Mouse (Mus musculus) cerebellum, adult 2 months (tissue): ENCODE results near the gene Clps. TPM values are rescaled to one million over a fixed set of nuclear protein-coding genes. Genes with fewer than 3 reads are reported as not detected.

Source experiments
- DNase-seq, 2 experiments: peaks; one replicate each; pipeline ENCODE4 v3.0.0; 2021
- H3K27ac ChIP-seq: fragments of 200-500 bp; 2 replicates; pipeline ENCODE4 v1.5.1; 2012; ENCODE audit warnings: low read length, control low read depth, inconsistent platforms; ENCODE audit not compliant: insufficient read depth
- H3K27me3 ChIP-seq: fragments of 200-500 bp; 2 replicates; pipeline ENCODE4 v1.6.1; 2012; ENCODE audit warnings: inconsistent platforms, mild to moderate bottlenecking, low read length, moderate library complexity; ENCODE audit not compliant: control insufficient read depth, insufficient read depth
- H3K4me1 ChIP-seq: fragments of 200-500 bp; 2 replicates; pipeline ENCODE4 v1.6.1; 2011; ENCODE audit warnings: low read length; ENCODE audit not compliant: control insufficient read depth, insufficient read depth
- H3K4me3 ChIP-seq: fragments of 200-500 bp; replicated peaks from 2 replicates; pipeline ENCODE3; 2011; ENCODE audit warnings: mild to moderate bottlenecking, low read depth, low read length, control low read depth; ENCODE audit not compliant: insufficient read depth
- CTCF ChIP-seq: fragments of 200-500 bp; IDR thresholded peaks from 2 replicates; pipeline ENCODE4 v1.5.1; 2011; ENCODE audit warnings: low read depth, mild to moderate bottlenecking, control low read depth, low read length, moderate library complexity, borderline replicate concordance; ENCODE audit not compliant: insufficient read depth
- POLR2A ChIP-seq: fragments of 200-500 bp; IDR thresholded peaks from 2 replicates; pipeline ENCODE4 v1.6.1; 2011; ENCODE audit warnings: low read length, control low read depth, borderline replicate concordance; ENCODE audit not compliant: insufficient read depth
- WGBS: fragments of 180-500 bp; shearing (Covaris S2); methylation state at CpG from one replicate; pipeline ENCODE4 v1.1.7; 2018; 5-methylcytosine and 5-hydroxymethylcytosine counted together
- polyA plus RNA-seq: library from polyadenylated mRNA; depleted of rRNA; stranded (reverse); fragments of >200 nt; gene quantifications from 2 replicates; pipeline ENCODE4 v1.2.3, GENCODE M21; 2012

Clps gene
- polyA plus RNA-seq, 1 experiment = 0.28 TPM

DNA sequence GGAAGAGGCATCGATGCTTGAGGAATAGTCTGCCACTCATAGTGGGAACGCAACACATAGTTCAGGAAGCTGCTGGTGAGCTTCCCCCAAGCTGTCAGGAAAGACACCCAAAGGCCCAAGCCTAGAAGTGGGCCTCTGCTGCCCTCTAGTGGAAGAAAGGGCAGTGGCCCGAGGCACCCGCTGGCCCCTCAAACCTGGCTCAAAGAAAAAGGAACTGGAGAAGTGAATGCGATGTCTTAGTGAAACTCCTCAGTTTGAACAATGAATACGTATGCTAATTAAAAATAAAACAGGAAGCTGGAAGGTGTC is 32.6 kb downstream of the Clps start:
- peak; percentile 94 for TF ChIP-seq CTCF
- no peak for TF ChIP-seq POLR2A
- H3K27me3 ChIP-seq = no peaks in the 10 kb centered on the region
- DNase-seq = peak; percentile 77 to 85
- no peak overlapping the region for H3K27ac ChIP-seq
- 6% methylated on average over 6 of the region's 6 CpGs for WGBS
- H3K4me1 ChIP-seq = 0 out of 2 replicates have a peak, but pooled peaks cover 2% of the 10 kb centered on the region
- no peak overlapping the region for H3K4me3 ChIP-seq

DNA sequence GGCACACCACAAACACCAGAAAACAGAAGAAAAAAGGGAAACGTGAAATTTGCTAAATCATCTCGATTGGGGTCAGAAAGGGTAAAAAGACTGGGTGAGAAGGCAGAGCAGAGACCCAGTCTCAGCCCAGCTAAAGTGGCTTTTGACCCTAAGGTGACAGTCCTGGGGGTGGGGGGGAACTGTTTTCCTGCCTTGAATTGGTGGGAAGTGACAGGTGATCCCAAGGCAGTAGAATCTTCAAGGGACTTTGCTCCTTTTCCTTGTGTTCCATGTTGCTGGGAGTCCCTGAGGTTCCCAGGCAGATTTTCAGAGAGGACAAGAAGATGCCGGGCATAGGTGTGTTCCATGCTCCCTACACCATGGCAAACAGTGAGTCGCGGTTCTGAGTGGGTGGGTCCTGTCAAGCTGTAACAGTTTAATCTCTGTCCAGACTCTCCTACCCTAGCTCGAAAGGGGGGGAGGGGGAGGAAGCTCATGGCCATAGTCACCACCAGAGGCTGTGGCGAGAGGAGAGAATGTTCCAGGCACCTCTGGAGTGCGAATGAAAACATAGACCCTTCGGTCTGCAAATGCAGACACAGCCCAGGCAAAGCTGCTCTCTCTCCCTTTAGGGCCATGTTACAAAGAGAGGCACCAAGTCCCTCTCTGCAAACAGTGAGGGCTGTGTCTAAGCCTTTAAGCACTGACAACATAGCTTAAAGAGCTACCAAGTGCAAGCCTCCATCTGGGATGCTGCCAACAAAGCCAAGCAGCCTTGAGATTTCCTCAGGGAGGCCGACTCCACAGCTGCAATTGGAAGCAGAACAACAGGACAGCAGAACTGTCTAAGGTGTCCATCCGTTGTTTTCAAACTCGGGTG is 33.2 kb downstream of the Clps start:
- no peak for TF ChIP-seq POLR2A
- Histone ChIP-seq H3K27ac (no peak overlapping the region), H3K4me1 (0 out of 2 replicates have a peak, but pooled peaks cover 2% of the 10 kb centered on the region), H3K27me3 (no peaks in the 10 kb centered on the region), H3K4me3 (no peak overlapping the region)
- DNase-seq = no peak
- WGBS = 46% methylated on average over 12 of the region's 12 CpGs

DNA sequence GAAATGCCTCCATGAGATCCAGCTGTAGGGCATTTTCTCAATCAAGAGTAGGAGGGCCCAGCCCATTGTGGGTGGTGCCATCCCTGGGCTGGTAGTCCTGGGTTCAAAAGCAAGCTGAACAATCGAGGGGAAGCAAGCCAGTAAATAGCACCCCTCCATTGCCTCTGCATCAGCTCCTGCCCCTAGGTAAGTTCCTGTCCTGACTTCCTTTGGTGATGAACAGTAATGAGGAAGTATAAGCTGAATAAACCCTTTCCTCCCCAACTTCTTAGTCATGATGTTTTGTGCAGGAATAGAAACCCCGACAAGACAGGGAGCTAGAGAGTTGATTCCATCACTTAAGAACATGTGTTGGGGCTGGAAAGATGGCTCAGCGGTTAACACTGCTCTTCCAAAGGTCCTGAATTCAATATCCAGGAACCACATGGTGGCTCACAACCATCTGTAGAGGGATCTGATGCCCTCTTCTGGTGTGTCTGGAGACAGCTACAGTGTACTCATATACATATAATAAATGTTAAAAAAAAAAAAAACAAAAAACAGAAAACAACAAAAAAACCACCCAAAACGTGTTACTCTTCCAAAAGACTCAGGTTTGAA is 35.6 kb downstream of the Clps start:
- TF ChIP-seq CTCF = no peak
- TF ChIP-seq POLR2A = no peak
- no peak overlapping the region for H3K4me3 ChIP-seq
- DNase-seq = no peak
- 74% methylated on average over 4 of the region's 4 CpGs for WGBS
- no peaks in the 10 kb centered on the region for H3K27me3 ChIP-seq
- peaks cover 5% of the 10 kb centered on the region; the same call in 1 of the 2 replicates for H3K4me1 ChIP-seq
- no peak overlapping the region for H3K27ac ChIP-seq

DNA sequence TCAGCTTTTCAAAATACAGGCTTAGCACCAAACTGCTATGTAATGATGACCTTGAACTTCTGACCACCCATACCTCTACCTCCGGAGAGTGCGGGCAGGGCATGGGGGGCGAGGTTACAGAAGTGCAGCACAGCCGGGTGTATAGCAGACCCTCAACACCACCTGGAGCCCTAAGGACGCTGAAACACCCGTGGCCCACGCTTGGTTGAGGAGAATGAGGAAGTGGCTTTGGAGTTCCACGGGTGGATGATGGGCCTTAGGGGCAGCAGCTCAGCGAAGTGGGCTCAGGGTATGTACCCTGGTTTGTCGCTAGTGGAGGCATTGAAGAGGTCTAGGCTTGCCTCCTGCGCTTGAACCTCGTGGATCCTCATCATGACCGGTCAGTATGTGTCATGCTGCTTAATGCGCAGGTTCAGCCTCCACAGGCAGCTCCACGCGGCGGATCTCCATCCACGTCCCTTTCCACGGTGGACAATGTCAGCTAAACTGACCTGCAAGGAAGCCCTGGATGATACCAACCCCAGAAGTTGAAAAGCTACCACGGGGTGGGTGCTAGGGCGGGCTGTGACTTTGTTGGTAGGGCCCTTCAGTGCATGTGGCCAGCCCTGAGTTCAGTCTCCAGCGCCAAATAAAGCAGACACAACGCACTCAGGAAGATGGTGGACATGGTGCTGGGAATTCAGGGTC is 36.4 kb downstream of the Clps start:
- H3K27ac ChIP-seq = no peak overlapping the region
- H3K4me3 ChIP-seq = no peak overlapping the region
- no peak for TF ChIP-seq CTCF
- no peak for TF ChIP-seq POLR2A
- no peaks in the 10 kb centered on the region for H3K27me3 ChIP-seq
- H3K4me1 ChIP-seq = peaks cover 5% of the 10 kb centered on the region; the same call in 1 of the 2 replicates
- DNase-seq = no peak
- 93% methylated on average over 23 of the region's 23 CpGs for WGBS

DNA sequence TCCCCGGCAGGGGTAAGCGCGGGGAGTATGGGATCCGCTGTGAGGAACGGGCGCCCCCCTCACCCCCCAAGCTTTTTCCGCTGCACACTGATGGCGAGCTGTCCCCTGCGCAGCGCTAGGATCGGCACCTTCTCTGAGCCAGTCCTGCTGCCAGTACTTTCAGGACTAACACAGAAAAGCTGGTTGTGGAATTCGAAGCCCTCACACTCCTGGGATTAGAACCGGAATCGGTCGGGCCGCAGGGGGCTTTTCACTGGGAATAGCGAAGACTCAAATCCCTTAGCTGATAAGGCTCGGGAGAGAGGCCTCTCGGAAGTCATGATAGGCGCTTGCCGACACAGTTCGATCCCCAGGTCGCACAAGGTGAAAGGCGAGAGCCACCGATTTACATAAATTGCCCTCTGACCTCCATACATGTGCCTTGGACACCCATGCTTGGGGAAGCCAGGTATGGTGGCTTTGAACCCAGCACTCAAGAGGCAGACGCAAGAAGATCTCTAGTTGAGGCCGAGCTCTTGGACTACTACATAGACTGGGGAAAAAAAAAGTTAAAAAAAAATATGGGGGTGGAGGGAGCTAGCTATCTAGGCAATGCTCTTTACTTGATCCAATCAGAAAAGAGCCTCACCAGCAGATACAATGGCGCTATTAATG is 37.1 kb downstream of the Clps start:
- TF ChIP-seq CTCF (no peak), POLR2A (no peak)
- WGBS = 20% methylated on average over 28 of the region's 28 CpGs

DNA sequence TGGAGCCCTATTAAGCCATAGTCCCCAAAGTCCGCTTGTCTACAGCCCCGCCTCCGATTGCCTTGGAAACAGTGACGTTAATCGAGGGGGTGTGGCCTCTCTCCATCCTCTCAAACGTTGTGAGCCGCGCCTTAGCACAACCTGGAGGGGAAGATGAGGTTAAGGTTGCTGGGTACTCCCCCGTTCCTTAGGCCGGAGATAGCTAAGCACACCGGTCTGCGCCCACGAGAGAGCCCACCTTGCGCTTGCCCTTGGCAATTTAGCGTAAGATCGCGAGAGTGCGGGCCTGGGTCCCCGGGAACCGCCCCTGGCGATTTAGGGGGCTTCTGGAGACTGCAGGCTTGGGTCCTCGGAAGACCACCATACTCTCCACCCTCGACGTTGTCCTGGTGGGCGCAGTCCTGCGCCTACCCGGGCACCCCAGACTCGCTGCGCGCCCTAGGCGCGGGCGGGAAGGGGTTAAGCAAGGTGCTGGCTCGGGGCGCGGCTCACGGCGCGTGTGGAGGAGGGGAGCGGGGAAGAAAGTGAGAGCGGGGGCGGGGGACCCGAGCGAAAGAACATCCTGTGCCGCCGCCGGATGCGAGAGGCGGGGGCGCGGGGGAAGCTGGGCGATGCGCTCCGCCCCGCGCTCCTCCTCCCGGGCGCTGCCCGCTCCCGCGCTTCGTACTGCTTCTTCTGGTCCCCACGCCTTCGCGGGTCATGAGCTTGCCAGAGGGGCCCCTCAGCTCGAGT is 37.8 kb downstream of the Clps start:
- peak overlapping the region; percentile 93 for H3K27ac ChIP-seq
- WGBS = under 1% methylated on average over 66 of the region's 66 CpGs
- no peaks in the 10 kb centered on the region for H3K27me3 ChIP-seq
- peak overlapping the region; percentile 91 for H3K4me3 ChIP-seq
- peak; percentile 95 to 97 for DNase-seq
- no peak for TF ChIP-seq CTCF
- peak; percentile 95 for TF ChIP-seq POLR2A
- peaks cover 4% of the 10 kb centered on the region; the same call in 1 of the 2 replicates for H3K4me1 ChIP-seq

More for the DNA sequence above, 37.1 kb downstream of the Clps start:
- DNase-seq = no peak
- Histone ChIP-seq H3K4me1 (peaks cover 5% of the 10 kb centered on the region; the same call in 1 of the 2 replicates), H3K27me3 (no peaks in the 10 kb centered on the region), H3K4me3 (peak overlapping the region; percentile 91), H3K27ac (peak overlapping the region; percentile 57; the same call in 1 of the 2 replicates)

DNA sequence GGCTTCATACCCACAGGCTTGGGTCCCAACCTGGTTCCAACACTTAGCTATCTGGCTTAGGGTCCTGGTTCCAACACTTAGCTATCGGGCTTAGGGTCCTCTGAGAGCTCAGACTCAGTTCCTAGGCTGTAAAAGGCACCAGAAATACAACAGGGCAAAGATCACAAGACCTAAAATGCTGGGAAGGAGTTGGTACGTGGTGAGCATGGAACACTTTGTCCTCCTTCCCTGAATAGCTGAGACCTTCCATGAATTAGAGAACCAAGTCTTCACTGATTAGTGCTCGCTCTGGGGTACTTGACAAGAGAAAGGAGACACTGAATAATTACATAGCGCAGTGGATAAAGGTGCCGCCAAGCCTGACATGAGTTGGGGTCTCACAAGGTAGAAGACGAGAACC is 38.6 kb downstream of the Clps start:
- 40% methylated on average over 6 of the region's 6 CpGs for WGBS
- H3K4me3 ChIP-seq = peak overlapping the region; percentile 91
- TF ChIP-seq CTCF (no peak), POLR2A (no peak)
- no peaks in the 10 kb centered on the region for H3K27me3 ChIP-seq
- peaks cover 3% of the 10 kb centered on the region; the same call in 1 of the 2 replicates for H3K4me1 ChIP-seq
- no peak for DNase-seq
- peak overlapping the region; percentile 15; the same call in 1 of the 2 replicates for H3K27ac ChIP-seq
